Mouse (Mus musculus) erythroid progenitor cell, adult 5-6 weeks (primary cell): ENCODE results near the gene Maged1. TPM values are rescaled to one million over a fixed set of nuclear protein-coding genes. Genes with fewer than 3 reads are reported as not detected.
"Not testable (repeated sequence)": the region's sequence is repeated elsewhere in the genome, so short reads cannot be mapped to it uniquely, and the experiment has no call there.

Source experiments
- ATAC-seq: replicated peaks from 2 replicates; pipeline ENCODE4 v1.8.0; 2016; ENCODE audit warnings: moderate number of reproducible peaks, mild to moderate bottlenecking, moderate TSS enrichment, inconsistent platforms; ENCODE audit not compliant: poor library complexity, low FRiP score, severe bottlenecking
- total RNA-seq, 2 experiments: library from RNA; stranded (forward) in 1 of 2; stranded (reverse) in 1 of 2; fragments of 150-400 nt in 1 of 2; fragments of 186-747, 209-891 nt in 1 of 2; gene quantifications; 2 replicates each; pipeline versions ENCODE4 v1.2.3 to v1.2.4; 2015 to 2017; ENCODE audit warnings: low replicate concordance in 2 of 2

Gene Maged1
- total RNA-seq (2015; ENCODE audit: low replicate concordance) (1.8 and 3.4 TPM in 2 replicates), total RNA-seq (2017; ENCODE audit: low replicate concordance) (0.53 and 2.2 TPM in 2 replicates)

GRCm38 (mm10) chrX:94541918-94542355, at the start of gene Maged1:
Gene Maged1 (minus strand): TSS chrX:94542143.
- ATAC-seq: no peak

- ATAC-seq: no peak
These were observed 38.3 kb upstream of the Maged1 start for GRCm38 (mm10) chrX:94580251-94580650.

DNA sequence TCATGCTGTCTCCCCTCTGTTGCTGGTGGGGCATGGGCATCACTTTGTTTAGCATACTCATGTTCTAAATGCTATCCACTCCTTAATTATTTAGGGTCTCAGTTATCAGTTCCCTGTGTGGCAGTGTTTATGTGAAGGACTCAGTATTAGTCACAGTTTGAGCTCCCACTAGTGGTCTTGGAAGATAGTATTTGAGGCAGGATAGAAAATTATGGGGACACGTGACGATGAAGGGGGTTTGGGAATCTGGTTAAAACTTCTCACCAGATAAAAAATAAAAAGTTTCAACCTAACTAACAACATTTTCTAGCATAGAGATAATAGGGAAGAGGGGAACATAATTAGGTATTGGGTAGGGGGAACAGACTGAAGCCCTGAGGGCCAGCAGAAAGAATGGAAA, 22.8 kb upstream of the Maged1 start:
- no peak for ATAC-seq

GRCm38 (mm10) chrX:94562392-94562791, 20.4 kb upstream of the Maged1 start:
- ATAC-seq: no peak

- ATAC-seq: no peak
These were observed 6.3 kb upstream of the Maged1 start for GRCm38 (mm10) chrX:94548227-94548626.

DNA sequence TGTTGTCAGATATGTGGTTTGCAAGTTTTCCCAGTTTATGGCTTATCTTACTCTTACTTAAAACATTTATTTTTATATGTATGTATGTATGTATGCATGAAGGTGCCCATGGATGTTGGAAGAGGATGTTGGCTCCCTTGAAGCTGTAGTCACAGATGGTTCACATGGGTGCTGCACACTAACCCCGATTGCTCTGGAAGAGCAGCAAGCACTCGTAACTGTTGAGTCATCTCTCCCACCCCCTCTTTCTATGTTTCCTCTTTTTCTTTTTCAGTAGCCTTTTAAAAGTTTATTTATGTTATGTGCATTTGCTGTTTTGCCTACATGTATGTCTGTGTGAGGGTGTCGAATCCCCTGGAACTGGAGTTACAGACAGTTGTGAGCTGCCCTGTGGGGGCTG, 4.0 kb upstream of the Maged1 start:
- ATAC-seq: no peak

GRCm38 (mm10) chrX:94544923-94545322, 3.0 kb upstream of the Maged1 start:
- ATAC-seq: no peak

- no peak for ATAC-seq
These were observed 593 bp upstream of the Maged1 start for GRCm38 (mm10) chrX:94542536-94542935.

GRCm38 (mm10) chrX:94541206-94541605, 737 bp downstream of the Maged1 start:
- no peak for ATAC-seq

- no peak for ATAC-seq
These were observed 1.4 kb downstream of the Maged1 start for GRCm38 (mm10) chrX:94540341-94541201.

DNA sequence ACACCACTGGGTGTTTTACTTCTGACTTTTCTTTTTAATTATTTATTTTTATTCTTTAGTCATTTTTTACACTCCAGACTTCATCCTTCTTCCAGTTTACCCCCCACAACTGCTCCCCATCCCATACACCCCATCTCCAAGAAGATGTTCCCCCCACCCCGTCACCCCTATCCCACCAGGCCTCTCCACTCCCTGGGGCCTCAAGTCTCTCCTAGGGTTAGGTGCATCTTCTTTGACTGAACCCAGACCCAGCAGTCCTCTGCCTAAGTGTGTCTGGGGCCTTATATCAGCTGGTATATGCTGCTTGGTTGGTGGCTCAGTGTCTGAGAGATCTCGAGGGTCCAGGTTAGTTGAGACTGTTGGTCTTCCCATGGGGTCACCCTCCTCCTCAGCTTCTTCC, 7.6 kb downstream of the Maged1 start:
- ATAC-seq: no peak

- no peak for ATAC-seq
These were observed 11.6 kb downstream of the Maged1 start for GRCm38 (mm10) chrX:94530301-94530700.

DNA sequence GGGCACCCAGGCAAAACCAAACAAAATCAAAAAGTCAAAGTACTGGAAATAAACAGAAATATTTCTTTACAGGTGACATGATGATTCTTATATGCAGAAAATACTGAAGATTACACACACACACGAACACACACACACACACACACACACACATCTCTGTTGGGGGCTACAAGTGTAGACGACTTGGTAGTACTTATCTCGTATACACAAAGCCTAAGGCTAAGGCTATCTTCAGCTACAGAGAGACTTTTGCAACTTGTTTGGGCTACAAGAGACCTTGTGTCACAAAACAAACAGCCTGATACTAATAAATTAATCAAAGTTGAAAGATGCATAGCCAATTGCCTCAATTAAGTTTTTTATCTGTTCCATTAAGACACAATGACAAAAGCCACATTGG, 19.8 kb downstream of the Maged1 start:
- no peak for ATAC-seq

DNA sequence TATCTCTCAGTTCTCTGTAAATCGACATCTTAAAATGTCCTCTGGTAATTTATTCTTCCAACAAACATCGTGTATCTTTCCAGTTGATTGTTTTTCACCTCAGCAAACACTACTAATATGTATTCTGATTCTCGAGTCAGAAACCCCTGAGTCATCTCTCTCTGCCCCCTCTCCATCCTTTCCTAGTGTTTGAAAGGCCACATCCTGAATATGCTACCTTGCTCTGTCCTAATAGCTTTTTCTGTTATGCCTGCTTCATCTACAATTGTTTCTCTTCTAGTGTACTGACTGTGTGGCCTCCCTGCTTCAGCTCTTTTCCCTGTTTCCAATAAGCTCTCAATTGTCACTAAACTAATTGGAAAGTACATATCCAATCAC, 33.5 kb downstream of the Maged1 start:
- ATAC-seq: no peak

DNA sequence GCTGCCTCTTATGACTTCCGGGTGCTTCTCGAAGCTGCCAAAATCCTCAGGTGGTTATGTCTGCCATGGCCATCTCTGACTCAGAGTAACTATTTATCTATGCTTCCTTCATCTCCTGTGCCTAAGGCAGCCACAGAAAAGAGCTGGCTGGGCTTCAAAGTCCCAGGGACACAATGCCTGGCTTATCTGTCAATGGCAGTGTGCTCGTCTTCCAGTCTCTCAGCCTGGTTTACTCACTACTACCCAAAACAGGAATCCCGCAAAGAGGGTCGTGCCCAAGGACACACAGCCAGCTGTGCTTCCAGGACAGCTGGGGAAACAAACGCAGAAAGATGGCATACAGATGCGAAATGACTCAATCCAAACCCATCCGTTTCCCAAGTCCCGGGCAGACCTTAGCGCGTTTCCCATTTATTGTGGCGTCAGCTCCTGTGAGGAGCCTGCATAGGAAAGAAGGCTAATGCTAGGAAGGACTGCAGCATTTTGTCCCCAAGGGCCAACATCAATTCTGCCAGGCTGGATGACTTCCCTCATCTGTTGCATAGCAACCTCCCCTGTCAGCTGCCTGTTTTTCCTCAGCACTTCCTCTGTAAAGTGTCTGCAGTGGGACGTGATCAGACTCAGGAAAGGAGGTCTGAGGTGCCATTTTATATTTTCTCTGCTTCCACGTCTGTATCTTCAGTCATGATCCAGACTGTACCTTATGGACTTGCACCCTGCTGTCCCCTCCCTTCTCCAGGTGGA, 34.1 kb downstream of the Maged1 start:
- not testable (repeated sequence) for ATAC-seq

DNA sequence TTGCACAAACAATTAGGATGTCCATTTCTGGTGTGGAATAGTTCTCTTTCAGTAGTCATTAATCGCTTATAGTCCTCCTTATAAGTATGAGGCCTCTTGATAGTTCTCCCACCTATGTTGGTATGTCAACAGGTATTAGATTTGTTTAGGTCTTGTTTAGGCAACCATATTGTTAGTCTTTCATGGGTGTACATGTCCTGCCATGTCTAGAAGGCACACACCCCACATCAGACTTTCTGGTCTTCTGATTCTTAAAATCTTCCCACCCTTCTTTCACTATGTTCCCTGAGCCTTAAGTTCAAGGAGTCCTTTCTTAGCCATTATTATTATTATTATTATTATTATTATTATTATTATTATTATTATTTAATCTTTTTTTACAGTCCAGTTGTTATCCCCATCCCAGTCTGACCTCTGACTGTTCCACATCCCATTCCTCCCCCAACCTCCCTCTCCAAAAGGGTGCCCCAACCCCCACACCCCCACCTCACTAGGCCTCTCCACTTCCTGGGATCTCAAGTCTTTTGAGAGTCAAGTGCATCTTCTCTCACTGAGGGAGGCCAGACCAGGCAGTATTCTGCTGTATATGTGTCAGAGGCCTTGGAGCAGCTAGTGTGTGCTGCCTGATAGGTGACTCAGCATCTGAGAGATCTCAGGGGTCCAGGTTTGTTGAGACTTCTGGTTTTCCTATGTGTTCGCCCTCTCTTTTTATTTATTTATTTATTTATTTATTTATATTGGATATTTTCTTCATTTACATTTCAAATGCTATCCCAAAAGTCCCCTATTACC, 55.7 kb downstream of the Maged1 start:
- ATAC-seq: peak; percentile 91
